Mouse (Mus musculus): ENCODE measurements at regions not wholly inside any gene's neighbourhood (a gene's known extent, or its start where the extent isn't known, plus 50 kb on each side); places are given as distances from the start of the nearest gene placed in this dataset.
"Not testable (repeated sequence)": the region's sequence is repeated elsewhere in the genome, so short reads cannot be mapped to it uniquely, and the experiment has no call there.

GRCm38 (mm10) chrX:157107747-157108146 lies 307.4 kb downstream of the Phex start:
- DNase-seq (ENCODE audit: low spot score), result no peak

GRCm38 (mm10) chrX:157080025-157080424 lies 335.1 kb downstream of the Phex start:
- no peak for DNase-seq (ENCODE audit: low spot score)

- DNase-seq (ENCODE audit: low spot score), result peak; percentile 22
Measured at GRCm38 (mm10) chrX:157079606-157080005, 335.5 kb downstream of the Phex start.

GRCm38 (mm10) chrX:157078061-157078460 lies 337.1 kb downstream of the Phex start:
- not testable (repeated sequence) for DNase-seq (ENCODE audit: low spot score)

GRCm38 (mm10) chrX:157076193-157076592 lies 338.9 kb downstream of the Phex start:
- DNase-seq (ENCODE audit: low spot score), result no peak

- no peak for DNase-seq (ENCODE audit: low spot score)
Measured at GRCm38 (mm10) chrX:157051629-157052315, 363.3 kb downstream of the Phex start.

GRCm38 (mm10) chrX:157028913-157029312 lies 386.2 kb downstream of the Phex start:
- no peak for DNase-seq (ENCODE audit: low spot score)

- DNase-seq (ENCODE audit: low spot score), result no peak
Measured at GRCm38 (mm10) chrX:157024343-157024742, 390.8 kb downstream of the Phex start.

- DNase-seq (ENCODE audit: low spot score), result no peak
Measured at GRCm38 (mm10) chrX:157021851-157022250, 393.3 kb downstream of the Phex start.

GRCm38 (mm10) chrX:157020337-157020736 lies 394.8 kb downstream of the Phex start:
- no peak for DNase-seq (ENCODE audit: low spot score)

GRCm38 (mm10) chrX:156989986-156990518 lies 425.1 kb downstream of the Phex start:
- no peak for DNase-seq (ENCODE audit: low spot score)

GRCm38 (mm10) chrX:156947093-156947492 lies 468.0 kb downstream of the Phex start:
- DNase-seq (ENCODE audit: low spot score), result no peak

GRCm38 (mm10) chrX:156944223-156944622 lies 470.9 kb downstream of the Phex start:
- no peak for DNase-seq (ENCODE audit: low spot score)

- peak; percentile 7 for DNase-seq (ENCODE audit: low spot score)
Measured at GRCm38 (mm10) chrX:156913363-156913762, 501.7 kb downstream of the Phex start.

All from gastrocnemius, adult 18-20 months (tissue).